Mouse (Mus musculus): ENCODE data around the gene Nat8f4. TPM values are rescaled to one million over a fixed set of nuclear protein-coding genes. Genes with fewer than 3 reads are reported as not detected.
"Not testable (repeated sequence)": the region's sequence is repeated elsewhere in the genome, so short reads cannot be mapped to it uniquely, and the experiment has no call there.

The Nat8f4 gene
- total RNA-seq (2021): 1 to 10 TPM; 3.8 to 4.3 TPM
- long read RNA-seq, partial matches to known transcripts: 1 of 6 reads
- long read RNA-seq, other reads (novel, unspliced or antisense): 3 of 6 reads

DNA sequence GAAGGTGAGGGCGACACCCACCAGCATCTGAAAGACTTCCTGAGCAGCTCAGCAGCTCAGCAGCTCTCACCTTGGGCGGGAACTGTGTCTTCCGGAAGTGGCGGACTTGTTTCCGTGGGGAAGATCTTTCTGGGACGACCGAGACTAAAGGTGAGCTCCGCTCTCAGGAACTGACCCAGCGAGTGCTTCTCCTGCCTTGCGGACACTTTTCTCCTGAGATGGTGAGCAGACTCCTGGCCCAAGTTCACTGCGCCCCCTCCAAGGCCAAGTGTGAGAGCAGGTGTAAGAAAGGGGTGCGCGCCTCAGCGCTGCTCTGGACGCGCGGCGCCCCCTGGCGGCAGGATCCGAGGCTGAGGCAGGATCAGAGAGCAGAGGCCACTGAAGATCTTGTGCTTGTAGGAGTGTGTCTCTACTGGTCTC lies at the start of gene Nat8f4:
TSS of gene Nat8f4 (minus strand) at position 243 of the 420 bp plus-strand sequence.
- peak; percentile 81 to 88 for DNase-seq (ENCODE audit: low spot score in 2 of 2)

DNA sequence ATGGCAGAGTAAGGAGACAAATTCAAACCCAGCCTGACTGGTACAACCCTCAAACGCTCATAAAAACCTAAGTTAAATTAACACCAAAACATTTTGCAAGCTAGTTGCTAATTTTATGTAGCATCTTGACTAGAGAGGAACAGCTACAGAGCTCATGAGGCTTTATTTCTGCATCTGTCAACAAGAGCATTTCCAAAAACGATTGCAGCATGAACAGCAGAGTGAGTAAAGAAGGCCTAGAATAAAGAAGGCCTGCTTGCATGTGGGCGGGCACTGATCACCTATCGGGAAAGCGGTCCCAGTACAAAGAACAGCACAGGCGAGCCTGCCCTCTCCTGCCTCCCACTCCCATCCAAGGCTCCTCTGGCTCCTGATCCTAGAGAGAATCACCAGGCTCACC lies 43.9 kb upstream of the Nat8f4 start:
- DNase-seq (ENCODE audit: low spot score in 2 of 2): no peak

DNA sequence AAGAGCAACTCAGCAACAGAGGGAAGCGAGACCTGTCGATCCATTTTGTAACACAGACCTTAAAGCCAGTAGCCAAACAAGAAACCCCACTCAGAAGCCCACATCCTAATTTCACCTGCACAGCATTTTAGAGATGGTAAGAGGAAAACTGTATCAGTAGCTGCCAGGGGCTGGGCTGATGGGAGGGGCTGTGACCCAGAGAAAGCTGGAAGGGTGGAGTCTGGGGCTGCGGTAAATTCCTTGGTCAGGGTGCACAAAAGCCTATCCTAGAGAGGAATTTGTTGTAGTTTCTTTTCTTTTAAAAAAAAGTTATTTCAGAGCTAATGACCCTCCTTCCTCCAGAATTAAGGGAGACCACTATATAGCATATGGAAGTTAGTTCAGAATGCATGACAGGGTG lies 37.8 kb upstream of the Nat8f4 start:
- DNase-seq (ENCODE audit: low spot score in 2 of 2): no peak

- no peak for DNase-seq (ENCODE audit: low spot score in 2 of 2)
Observed at GRCm38 (mm10) chr6:85938701-85939100, 34.0 kb upstream of the Nat8f4 start.

GRCm38 (mm10) chr6:85936508-85937465 lies 32.1 kb upstream of the Nat8f4 start:
- DNase-seq (ENCODE audit: low spot score in 2 of 2): peak; percentile 82 to 86

- no peak for DNase-seq (ENCODE audit: low spot score in 2 of 2)
Observed at GRCm38 (mm10) chr6:85935646-85936045, 31.0 kb upstream of the Nat8f4 start.

- DNase-seq (ENCODE audit: low spot score in 2 of 2): no peak
Observed at GRCm38 (mm10) chr6:85934047-85934446, 29.4 kb upstream of the Nat8f4 start.

- DNase-seq (ENCODE audit: low spot score in 2 of 2): no peak
Observed at GRCm38 (mm10) chr6:85929312-85929711, 24.6 kb upstream of the Nat8f4 start.

GRCm38 (mm10) chr6:85927476-85928464 lies 23.1 kb upstream of the Nat8f4 start:
- no peak for DNase-seq (ENCODE audit: low spot score in 2 of 2)

- DNase-seq (ENCODE audit: low spot score in 2 of 2): no peak
Observed at GRCm38 (mm10) chr6:85926709-85927108, 22.0 kb upstream of the Nat8f4 start.

DNA sequence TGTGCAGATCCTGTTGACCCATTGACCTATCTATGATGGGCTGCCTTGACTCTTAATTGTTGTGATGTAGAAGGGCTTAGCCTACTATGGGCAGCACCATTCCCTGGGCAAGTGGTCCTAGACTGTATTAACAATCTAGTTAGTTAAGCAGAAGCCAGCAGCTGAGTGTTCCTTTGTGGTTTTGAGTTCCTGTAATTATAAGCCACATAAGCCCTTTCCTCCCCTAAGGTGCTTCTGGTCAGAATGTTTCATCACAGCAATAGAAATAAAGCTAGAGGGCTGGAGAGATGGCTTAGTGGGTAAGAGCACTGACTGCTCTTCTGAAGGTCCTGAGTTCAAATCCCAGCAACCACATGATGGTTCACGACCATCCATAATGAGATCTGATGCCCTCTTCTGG lies 19.0 kb upstream of the Nat8f4 start:
- no peak for DNase-seq (ENCODE audit: low spot score in 2 of 2)

- DNase-seq (ENCODE audit: low spot score in 2 of 2): no peak
Observed at GRCm38 (mm10) chr6:85919401-85919800, 14.7 kb upstream of the Nat8f4 start.

GRCm38 (mm10) chr6:85918341-85918740 lies 13.7 kb upstream of the Nat8f4 start:
- DNase-seq (ENCODE audit: low spot score in 2 of 2): not testable (repeated sequence)

- no peak for DNase-seq (ENCODE audit: low spot score in 2 of 2)
Observed at GRCm38 (mm10) chr6:85916596-85916995, 11.9 kb upstream of the Nat8f4 start.

- DNase-seq (ENCODE audit: low spot score in 2 of 2): peak; percentile 84 to 89
Observed at GRCm38 (mm10) chr6:85915539-85916513, 11.1 kb upstream of the Nat8f4 start, which contains the start of gene Nat8f1. Gene Nat8f1 (minus strand): TSS chr6:85915687.

DNA sequence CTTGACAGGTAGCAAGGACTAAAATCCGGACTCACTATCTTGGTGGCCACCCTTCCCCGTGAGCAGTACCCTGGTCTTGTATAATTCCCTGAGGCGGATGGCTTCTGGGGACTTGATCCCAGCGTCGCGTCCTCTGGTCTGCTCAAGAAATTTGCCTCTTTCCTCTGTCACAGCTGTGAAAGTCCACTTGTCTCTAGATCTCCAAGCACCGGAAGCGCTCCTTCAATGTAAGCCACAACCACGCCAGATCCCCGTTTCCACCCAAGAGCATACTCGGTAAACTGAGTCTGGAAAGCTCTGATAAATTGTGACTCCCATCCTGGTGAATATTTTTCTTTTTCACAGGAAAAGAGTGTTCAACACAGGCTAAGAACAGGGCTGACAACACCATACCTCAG lies 10.5 kb upstream of the Nat8f4 start:
- no peak for DNase-seq (ENCODE audit: low spot score in 2 of 2)

DNA sequence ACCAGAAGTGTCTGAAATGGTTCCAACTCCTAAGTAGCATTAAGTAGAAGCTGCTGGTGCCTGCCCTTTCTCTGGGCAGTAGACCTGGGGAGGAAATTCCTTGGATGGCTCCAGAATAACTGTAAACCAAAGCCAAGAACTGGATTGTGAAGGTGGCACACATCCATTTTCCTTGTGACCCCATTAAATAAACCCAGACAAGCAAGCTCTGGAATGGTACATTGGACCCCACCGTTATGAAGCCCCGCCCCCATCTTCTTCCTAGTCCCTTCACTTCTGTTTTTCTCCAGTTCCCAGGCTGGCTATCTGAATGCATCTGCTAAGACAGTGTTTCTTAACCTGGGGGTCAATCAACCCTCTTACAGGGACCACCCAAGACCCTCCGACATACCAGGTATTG lies 6.9 kb upstream of the Nat8f4 start, which contains the start of gene Tprkb:
TSS of gene Tprkb (plus strand) at position 279 of the 400 bp plus-strand sequence.
- DNase-seq (ENCODE audit: low spot score in 2 of 2): no peak

DNA sequence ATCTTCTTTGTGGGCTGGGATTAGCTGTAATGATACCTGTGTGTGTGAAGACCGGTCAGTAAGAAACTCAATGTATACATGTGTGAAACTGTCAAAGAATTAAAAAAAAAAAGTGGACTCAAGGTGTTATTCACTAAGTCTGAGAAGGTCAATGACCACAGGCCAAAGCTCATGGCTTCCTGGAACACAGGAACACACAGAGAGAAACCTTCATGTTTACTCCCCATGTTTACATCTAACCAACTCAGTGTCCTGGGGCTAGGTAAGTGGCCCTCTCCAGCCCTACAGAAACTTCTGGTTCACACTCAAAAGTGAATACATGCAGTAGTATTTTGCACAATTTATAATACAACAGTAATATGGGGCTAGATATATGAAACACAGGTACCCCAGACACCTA lies 5.0 kb upstream of the Nat8f4 start:
- no peak for DNase-seq (ENCODE audit: low spot score in 2 of 2)

- DNase-seq (ENCODE audit: low spot score in 2 of 2): no peak
Observed at GRCm38 (mm10) chr6:85908341-85908740, 3.7 kb upstream of the Nat8f4 start.

GRCm38 (mm10) chr6:85906911-85907351 lies 2.2 kb upstream of the Nat8f4 start:
- DNase-seq (ENCODE audit: low spot score in 2 of 2): peak; percentile 50 to 62
